Comparison of ENCODE assay signal across 12 mouse cellular contexts in genomic region chr1:72372512-72372911, GRCm38 (mm10).
DNase-seq lines count a peak whose midpoint lies in the region; ATAC-seq lines count a peak whose summit lies in the region.
"Had no signal": no experiment of that assay in that cellular context is flagged by ENCODE, and none has a peak within 500 bp of the region (broad histone marks: within the 10 kb centered on the region; RNA-seq: fewer than 3 reads in every experiment).

No protein-coding gene starts in this region.

- peak; percentile 62; the same call in 1 of the 2 replicates for ATAC-seq in midbrain, embryonic 13.5 days
- no peak for ATAC-seq in midbrain, embryonic 16.5 days
- ATAC-seq in hindbrain, embryonic 14.5 days (ENCODE audit: low FRiP score): peak; percentile 71
- ATAC-seq in cerebellum, adult (ENCODE audit: insufficient number of reproducible peaks, low FRiP score, low TSS enrichment): no peak

- no peaks in the 10 kb centered on the region for H3K4me1 ChIP-seq in midbrain, embryonic 13.5 days (replicated peaks)
- H3K4me1 ChIP-seq in midbrain, embryonic 16.5 days (ENCODE audit: control insufficient read depth, insufficient read depth, low read length): no peaks in the 10 kb centered on the region
- no peaks in the 10 kb centered on the region for H3K4me1 ChIP-seq in hindbrain, embryonic 14.5 days (replicated peaks; ENCODE audit: control insufficient read depth, insufficient read depth, low read length)
- H3K4me1 ChIP-seq: kidney, embryonic 15.5 days had no signal

- H3K9ac ChIP-seq in midbrain, embryonic 13.5 days (replicated peaks): no peak overlapping the region
- no peak overlapping the region for H3K9ac ChIP-seq in midbrain, embryonic 16.5 days (ENCODE audit: low read depth, low read length)
- no peak overlapping the region for H3K9ac ChIP-seq in hindbrain, embryonic 14.5 days
- H3K9ac ChIP-seq: kidney, embryonic 15.5 days had no signal

- H3K4me2 ChIP-seq in midbrain, embryonic 13.5 days (replicated peaks): no peak overlapping the region
- H3K4me2 ChIP-seq in midbrain, embryonic 16.5 days (ENCODE audit: low read length): no peak overlapping the region
- no peak overlapping the region for H3K4me2 ChIP-seq in hindbrain, embryonic 14.5 days (replicated peaks)
- H3K4me2 ChIP-seq: kidney, embryonic 15.5 days had no signal

- 76% methylated on average over 1 of the region's 1 CpGs for WGBS in midbrain, embryonic 13.5 days
- 81% methylated on average over 1 of the region's 1 CpGs for WGBS in midbrain, embryonic 16.5 days
- WGBS in hindbrain, embryonic 14.5 days: 58% methylated on average over 1 of the region's 1 CpGs

- peaks cover 9% of the 10 kb centered on the region; the same call in 1 of the 2 replicates for H3K36me3 ChIP-seq in midbrain, embryonic 13.5 days
- no peaks in the 10 kb centered on the region for H3K36me3 ChIP-seq in midbrain, embryonic 16.5 days (ENCODE audit: control insufficient read depth, insufficient read depth, low read length)
- no peaks in the 10 kb centered on the region for H3K36me3 ChIP-seq in hindbrain, embryonic 14.5 days (replicated peaks; ENCODE audit: control insufficient read depth, insufficient read depth)

- no peaks in the 10 kb centered on the region for H3K27me3 ChIP-seq in midbrain, embryonic 13.5 days
- H3K27me3 ChIP-seq in midbrain, embryonic 16.5 days (ENCODE audit: control insufficient read depth, insufficient read depth, low read depth, low read length): no peaks in the 10 kb centered on the region
- H3K27me3 ChIP-seq in hindbrain, embryonic 14.5 days (ENCODE audit: control insufficient read depth, insufficient read depth, low read length): no peaks in the 10 kb centered on the region
- H3K27me3 ChIP-seq: kidney, embryonic 15.5 days had no signal

- H3K9me3 ChIP-seq in midbrain, embryonic 13.5 days: no peaks in the 10 kb centered on the region
- no peaks in the 10 kb centered on the region for H3K9me3 ChIP-seq in midbrain, embryonic 16.5 days (replicated peaks; ENCODE audit: control insufficient read depth, low read length, poor library complexity, severe bottlenecking)
- H3K9me3 ChIP-seq in hindbrain, embryonic 14.5 days (ENCODE audit: control insufficient read depth, low read length): no peaks in the 10 kb centered on the region
- H3K9me3 ChIP-seq: kidney, embryonic 15.5 days had no signal

- DNase-seq in hindbrain, embryonic 14.5 days (ENCODE audit: low spot score): peak; percentile 28
- peak; percentile 22 to 27 for DNase-seq in layer of hippocampus, postnatal 36 days
- DNase-seq in right cerebral cortex, postnatal 25 days: peak; percentile 19
- DNase-seq in cerebellum, postnatal 10 days: no peak
- DNase-seq: cerebellum, adult 11-12 months; heart, postnatal 10 days; liver; thymus, adult 2 months had no signal

- H3K27ac ChIP-seq in midbrain, embryonic 13.5 days: no peak overlapping the region
- H3K27ac ChIP-seq in midbrain, embryonic 16.5 days (ENCODE audit: low read length): no peak overlapping the region
- H3K27ac ChIP-seq in hindbrain, embryonic 14.5 days: no peak overlapping the region
- H3K27ac ChIP-seq: kidney, embryonic 15.5 days had no signal

- H3K4me3 ChIP-seq in midbrain, embryonic 13.5 days (replicated peaks): no peak overlapping the region
- H3K4me3 ChIP-seq in midbrain, embryonic 16.5 days (ENCODE audit: low read depth, low read length): no peak overlapping the region
- H3K4me3 ChIP-seq in hindbrain, embryonic 14.5 days (replicated peaks; ENCODE audit: low read length): no peak overlapping the region
- H3K4me3 ChIP-seq: kidney, embryonic 15.5 days had no signal

Comparison
In these comparisons a context has a peak if more than half of its experiments do, and no peak if none do; other contexts are left out.
1. ATAC-seq: peak in midbrain, embryonic 13.5 days (single experiment) and hindbrain, embryonic 14.5 days (single experiment); none in midbrain, embryonic 16.5 days (single experiment) and cerebellum, adult (single experiment).
2. DNase-seq: peak in hindbrain, embryonic 14.5 days (single experiment), layer of hippocampus, postnatal 36 days (2 of 2) and right cerebral cortex, postnatal 25 days (single experiment); none in cerebellum, postnatal 10 days (0 of 2).